Mouse (Mus musculus) yolk sac, embryonic 10.5 days (tissue): ENCODE measurements at regions not wholly inside any gene's neighbourhood (a gene's known extent, or its start where the extent isn't known, plus 50 kb on each side); places are given as distances from the start of the nearest gene placed in this dataset.

Experiments
- DNase-seq: peaks from one replicate; pipeline ENCODE4 v3.0.0-alpha.2; 2017; ENCODE audit warnings: low spot score

DNA sequence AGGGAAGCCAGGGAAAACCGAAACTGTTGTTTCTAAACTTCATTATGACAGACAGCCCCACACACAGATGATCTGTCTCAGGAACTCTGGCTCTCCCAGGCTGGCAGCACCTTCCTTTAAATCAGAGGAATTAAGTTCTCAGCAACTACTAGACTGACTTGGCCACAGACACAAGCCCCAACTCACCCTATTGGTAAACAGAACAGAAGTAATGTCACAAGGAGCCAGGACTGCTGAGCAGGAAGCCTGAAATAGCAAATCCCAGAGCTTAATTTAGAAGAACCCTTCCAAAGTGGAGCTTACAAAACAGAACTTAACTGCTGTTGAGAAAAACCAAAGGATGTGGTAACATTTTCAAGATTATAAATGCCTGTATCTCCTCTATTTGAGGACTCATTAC is 174.8 kb downstream of the Nfkbiz start:
- DNase-seq: no peak

DNA sequence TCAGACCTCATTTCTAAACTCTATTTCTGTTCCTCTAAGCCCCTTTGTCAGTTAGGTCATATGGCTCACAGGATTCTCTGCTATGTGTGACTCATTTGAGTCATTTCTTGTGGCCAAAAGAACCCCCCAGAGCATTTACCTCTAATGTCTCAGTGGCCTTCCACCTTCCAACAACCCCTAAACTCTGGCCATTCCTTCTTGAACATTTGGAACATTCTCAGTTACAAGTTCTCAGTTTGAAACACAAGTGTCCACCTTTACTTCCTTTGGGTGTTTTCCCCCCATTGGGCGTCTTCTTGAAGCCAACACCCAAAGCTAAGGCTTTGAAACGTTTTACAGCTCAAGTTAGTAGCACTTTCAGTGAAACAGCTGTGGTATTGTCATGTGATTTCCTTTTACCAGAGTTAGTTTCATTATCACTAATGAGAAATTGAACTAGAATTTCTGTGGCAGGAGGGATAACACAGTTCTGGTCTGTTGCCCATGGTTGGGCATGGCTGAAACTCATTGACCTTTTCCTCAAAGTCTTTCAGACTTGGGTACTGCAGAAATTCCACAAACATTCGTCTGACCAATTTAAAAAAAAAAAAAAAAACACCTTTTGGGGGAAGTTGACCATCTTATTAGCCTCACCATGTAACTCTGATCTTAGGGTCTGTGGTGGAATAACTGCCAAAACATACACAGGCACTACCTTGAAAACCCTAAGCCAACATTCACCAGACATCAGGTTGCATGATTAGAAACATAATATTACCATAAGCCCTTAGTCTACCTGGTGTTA is 201.8 kb downstream of the Nfkbiz start:
- no peak for DNase-seq

DNA sequence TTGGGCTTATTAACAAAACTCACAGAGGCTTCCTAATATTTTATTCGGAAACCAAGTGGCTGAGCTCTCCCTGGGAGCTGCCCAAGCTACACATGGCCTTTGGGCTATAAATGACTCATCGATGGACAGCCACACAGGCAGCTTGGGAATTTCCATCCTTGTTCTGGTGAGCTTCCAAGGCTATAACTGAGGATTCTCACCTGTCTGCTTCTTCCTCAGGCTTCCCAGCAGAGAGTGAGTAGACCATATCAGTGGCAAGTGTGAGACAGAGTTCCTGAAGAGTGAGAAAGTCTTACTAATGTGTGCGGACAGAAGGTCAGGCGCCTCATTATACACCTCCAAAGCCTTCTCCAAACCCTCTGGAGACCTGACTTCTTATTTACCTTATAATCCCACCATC is 202.5 kb downstream of the Nfkbiz start:
- DNase-seq: no peak

DNA sequence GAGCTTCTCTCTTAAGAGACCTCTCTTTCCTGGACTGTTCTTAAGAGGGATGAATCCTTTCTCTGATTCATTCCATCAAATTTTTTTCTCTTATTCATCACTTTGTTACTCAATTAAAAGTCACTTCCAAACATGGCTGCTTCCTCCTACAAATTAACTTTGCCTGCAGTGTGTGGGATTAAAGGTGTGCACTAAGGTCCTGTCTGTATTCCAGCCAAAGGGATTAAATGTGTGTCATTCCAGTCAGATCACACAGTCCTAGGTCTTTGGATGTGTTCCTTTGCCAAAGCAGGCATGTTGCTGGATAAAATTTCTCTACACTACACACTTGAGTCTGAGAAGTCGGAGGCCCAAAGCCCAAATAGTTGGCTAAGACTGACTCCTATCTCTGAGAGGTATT is 204.0 kb downstream of the Nfkbiz start:
- DNase-seq: no peak

DNA sequence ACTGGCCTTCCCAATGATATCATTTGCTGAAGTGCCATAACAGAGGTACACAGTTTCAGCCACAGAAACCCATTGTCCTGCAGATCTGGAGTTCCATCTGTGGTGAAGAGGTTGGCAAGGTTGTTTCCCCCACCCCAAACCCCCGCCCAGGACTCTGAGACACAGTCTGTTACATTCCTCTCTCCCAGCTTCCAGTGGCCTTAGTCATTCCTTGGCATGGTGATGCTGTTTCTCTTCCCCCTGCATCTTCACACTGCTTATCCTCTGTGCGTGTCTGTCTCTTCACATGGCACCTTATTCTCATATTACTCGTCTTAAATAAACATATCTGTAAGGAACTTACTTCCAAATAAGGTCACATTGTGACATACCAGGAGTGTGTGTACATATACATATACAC is 206.5 kb downstream of the Nfkbiz start:
- no peak for DNase-seq

DNA sequence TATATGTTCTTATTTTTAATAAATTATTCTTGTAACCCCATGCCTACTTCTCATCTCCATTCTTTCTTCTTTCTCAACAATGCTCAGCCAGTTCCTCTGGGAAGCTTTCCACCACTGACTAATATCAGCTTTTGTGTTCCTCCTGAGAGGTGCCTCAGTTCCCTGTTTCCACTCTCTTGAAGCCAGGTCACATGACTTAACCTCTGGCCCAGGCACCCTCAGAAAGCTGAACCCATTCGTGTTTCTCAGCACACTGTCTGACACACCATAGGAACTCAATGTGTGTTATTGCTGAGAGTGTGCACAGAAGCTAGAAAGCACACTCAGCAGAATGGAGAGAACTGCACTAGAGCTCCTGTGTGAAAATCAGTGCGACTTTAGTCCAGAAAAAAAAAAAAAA is 207.1 kb downstream of the Nfkbiz start:
- DNase-seq: no peak

DNA sequence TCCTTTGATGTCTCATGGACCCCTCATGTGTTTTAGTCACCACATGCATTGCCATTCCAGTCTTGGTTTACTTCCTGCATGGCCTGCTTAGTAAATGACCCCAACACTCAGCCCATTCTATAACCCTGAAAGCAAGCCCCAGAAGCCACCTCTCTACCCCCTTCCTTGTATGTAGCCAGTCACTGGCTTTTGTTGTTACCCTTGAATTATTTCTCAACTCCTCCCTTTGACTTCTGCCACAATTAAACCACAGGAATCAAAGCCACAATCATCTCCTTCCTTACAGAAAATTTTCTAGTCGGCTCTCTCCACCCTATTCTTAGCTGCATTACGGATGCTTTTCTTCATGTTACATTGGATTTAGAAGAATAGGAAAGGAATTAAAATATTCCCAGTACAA is 207.7 kb downstream of the Nfkbiz start:
- DNase-seq: no peak

DNA sequence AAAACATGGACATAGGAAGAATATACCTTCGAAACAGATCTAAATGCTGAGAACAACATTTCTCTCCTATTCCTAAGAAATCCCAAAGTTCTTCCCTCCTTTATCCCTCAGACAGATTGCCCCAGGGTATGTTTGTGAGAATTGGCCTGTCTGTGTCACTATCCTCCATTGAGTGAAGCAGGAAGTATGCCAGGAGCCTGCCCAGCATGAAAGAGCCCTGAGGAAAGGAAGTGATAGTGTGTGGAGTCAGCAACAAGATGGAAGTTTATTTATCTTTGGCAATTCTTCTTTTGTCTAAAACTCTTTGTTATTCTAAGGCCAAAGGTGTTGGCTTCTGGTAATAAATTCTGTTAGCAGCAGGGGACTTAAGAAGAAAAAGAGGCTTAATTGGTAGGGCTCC is 211.2 kb downstream of the Nfkbiz start:
- DNase-seq: no peak

DNA sequence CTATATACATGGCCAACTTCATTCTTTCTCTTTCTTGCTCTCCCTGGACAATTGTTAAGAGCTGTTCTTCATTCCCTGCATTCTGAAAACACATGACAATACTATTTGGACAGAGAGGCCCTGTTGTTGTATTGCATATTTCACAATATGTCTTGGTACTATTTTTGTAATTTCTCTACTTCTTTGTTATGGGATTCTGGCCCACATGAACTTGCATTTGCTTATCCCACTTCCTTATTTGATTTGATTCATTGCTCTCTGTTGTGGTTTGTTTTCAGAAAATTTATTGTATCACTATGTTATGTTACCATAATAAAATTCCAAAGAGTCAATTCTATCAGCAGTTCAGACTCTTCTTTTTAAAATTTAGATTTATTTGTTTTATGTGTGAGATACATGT is 215.3 kb downstream of the Nfkbiz start:
- no peak for DNase-seq

DNA sequence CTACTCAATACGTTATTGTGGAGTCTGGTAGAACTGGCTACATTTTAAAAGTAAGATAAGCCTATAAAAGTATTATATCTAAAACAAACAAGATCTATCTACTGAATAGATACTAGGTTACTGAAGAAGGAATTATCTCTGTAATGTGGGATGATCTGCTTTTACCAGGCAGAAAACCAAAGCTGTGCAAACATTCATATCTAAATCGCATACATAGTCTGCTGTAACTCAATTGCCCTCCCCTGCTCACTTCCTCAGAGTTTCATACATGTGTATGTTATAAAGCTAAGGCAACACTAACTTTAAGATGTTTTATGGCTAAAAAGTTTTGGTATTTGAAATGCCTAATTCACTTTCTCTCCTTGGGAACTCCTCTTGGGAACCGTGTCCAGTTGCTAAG is 219.0 kb downstream of the Nfkbiz start:
- DNase-seq: no peak

DNA sequence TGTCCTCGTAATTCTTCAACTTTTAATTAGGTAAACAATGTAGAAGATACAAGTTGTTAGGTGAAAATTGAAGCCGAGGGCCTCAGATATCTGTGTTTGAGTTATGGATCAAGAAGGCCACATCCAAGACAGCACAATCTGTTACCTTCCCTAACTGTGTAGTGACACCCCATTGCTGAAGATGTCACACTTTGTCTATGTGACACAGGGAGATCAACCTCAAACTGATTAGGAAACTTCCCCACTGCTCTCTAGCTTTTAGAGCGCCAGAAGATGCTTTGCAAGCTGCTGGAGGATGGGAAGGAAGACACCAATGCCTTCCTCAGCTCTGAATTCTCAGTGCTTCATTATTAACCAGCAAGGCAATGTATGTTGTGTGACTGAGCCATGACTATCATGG is 220.7 kb downstream of the Nfkbiz start:
- DNase-seq: no peak

DNA sequence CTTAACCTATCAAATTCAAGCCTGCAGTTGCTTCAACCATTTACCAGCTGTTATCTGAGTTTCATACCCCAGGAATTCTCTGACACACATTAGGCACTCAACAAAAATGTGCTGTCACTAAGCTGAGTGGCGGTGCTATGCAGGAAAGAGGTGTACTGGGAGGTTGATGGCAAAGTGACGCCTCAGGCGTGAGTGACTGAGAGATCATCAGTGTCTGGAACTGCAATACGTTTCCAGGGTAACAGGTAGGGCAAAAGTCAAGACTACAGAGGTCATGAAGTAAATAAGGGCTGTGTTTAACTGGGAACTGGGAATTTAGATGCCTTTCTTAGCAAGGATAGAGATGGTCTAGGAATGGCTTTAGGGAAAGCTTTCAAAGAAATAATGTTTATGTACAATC is 221.2 kb downstream of the Nfkbiz start:
- no peak for DNase-seq

DNA sequence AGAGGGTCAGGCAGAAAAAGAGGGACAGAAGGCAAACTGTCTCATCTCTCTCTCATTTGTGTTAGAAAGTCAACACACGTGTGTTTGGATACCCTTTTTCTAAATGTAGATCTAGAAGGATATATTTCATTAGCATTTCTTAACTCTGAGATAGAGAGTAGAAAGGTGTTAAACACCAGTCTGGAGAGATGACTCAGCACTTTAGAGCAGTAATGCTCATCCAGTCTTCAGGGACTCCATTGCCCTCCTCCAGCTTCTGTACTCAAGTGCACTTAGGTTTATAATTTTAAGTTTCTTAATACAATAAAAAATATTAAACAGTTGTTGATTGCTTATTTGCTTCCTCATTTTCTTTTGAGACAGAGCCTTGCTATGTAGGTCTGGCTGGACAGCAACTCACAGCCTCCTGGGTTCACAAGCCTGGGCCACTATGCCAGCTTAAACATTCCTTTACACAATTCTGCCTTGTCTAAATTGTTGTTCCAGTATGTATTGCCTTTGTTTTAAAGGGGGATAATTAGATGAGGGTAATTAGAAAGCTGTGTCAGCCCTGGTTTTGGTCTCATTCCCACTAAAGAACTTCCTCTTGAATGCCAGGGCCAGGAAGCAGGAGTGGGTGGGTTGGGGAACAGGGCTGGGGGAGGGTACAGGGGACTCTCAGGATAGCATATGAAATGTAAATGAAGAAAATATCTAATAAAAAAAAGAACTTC is 222.1 kb downstream of the Nfkbiz start:
- no peak for DNase-seq

DNA sequence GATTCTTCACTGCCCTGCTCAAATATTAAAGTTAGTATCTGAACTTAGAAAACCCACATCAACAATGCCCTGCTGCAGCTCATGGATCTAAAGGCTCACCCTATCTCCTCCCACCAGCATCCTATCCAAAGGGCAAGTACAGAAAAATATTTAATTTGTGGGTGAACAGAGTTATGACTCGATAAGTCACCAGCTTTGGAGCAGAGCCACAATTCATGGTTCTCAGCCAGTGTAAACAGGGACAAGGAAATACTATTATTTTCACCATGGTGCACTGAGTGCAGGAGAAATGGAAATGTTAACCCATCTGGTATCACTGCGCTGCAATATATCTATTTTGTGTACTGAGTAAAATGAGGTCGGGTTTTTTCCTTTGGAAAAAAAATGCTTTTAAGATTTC is 225.8 kb downstream of the Nfkbiz start:
- DNase-seq: no peak

DNA sequence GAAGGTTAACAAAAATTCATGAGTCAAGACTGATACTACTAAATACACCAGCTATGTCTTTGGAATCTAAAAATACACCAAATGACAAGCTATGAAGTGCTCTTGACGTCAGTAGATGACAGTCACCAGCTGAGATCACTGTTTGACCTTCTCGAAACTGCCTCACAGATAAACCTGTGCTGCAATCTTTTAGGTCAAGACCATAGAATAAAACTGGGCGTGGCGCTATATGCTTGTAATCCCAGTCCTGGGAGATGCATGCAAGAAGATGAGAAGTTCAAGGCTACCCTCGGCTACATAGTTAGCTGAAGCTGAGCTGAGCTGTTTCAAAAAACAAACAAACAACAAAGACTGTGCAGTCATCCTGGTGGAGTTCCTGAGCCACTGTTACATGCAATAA is 226.7 kb downstream of the Nfkbiz start:
- no peak for DNase-seq

DNA sequence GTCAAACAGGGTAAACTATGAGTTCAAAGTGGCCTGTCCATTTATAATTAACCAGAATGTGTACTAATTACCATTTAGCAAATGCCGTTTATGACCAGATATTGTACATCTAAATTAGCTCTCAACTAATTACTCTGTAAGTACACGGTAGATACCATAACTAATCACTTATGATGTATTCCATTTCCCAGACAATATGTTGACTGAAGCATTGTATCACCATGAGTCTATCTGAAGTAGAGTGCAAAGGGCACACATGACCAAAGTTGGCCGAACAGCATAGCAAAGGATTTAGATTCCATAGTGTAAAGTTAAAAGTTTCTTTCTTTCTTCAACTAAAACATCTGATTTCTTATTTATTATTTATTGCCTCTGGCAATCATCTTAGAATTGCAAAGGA is 227.5 kb downstream of the Nfkbiz start:
- DNase-seq: no peak

DNA sequence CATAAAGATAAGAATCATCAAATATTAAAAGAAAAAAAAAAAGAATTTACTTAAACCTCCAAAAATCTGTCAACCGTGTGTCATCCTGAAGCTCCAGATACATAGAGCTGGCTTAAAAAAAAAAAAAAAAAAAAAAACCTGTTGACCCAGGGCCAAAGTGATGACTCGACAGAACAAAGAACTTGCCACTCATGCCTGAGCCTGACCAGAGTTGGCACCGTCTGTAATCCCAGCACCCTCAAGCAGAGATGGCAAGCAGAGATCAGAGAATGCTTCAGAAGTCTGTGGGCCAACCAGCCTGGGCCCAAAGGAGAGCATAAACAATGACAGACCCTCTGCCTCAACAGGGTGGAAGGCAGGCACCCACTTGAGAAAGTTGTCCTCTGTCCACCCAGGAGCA is 230.3 kb downstream of the Nfkbiz start:
- DNase-seq: no peak

DNA sequence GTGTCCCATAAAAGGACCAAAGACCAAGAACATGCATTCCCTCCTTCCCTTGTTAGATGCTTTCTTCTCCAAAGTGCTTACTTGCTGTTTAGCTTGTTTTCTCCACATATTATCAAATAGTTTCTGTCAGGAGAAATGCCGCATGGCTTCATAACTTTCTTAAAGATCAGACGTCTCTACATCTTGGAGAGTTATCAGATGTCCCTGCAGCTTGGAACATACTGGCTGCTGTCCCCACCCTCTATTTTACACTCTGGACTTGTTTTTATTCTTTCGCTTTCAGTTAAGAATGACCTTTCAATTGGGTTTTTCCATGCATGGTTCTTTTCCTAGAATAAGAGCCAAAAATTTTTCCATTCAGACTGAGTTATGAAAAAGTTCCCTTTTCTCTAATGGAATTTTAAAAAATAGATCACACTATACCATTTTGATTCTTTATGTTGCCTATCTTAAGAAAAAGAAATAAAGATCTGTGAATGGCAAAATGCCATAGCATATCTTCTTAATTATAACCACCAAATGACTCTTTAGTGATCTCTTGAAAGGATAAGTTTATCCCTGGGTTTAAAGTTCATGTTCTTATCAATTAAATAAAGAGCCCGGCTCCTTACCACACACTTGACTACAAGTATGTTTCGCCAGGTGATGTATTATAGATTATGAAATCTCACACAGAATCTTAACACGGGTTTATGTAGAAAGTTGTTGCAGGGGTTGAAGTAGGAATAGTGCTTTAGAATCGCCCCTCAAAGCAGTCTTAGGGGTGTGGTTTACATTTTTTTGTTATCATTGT is 232.1 kb downstream of the Nfkbiz start:
- DNase-seq: no peak

DNA sequence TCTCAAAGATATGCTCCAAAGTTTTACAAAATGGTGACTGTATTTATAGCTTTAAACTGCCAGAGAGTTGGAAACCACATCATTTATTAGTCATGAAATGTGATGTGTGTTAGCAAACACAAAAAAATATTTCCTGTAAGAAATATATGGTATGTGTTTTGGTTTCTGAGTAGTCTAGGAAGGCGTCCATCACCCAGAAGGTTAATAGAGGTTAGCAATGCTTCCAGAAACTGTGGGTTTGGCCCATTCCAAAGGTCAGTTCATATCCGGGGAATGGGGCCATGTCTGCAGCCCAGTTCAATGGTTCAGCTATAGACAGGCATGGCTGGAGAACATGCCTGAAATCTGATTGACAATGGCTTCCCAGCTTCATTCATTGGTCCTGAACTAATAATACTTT is 235.1 kb downstream of the Nfkbiz start:
- DNase-seq: no peak

DNA sequence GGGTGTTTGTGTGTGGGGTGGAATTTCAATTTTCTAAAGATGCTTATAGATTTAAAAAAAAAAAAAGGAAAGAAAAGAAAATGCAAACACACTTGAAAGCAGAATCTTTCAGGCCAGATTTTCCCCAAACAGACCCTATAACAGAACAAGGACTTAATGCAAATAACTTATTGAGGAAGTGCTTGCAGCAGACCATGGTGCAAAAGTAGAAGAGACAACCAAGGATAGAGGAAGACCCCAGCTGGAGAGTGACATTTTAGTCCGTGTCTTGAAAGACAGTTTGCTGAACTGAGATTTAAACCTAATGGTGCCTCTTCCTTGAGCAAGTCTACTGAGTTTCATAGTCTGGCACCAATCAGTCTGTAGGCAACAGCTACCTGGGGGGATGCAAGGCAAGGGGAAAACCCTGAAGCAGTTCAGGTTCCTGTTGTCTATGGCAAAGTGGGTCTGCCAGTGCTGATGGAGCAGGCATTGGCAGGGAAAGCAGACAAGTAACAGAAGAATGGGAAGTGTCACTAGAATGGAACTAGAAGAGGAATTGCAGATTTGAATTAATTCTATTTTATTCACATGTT is 249.2 kb downstream of the Nfkbiz start:
- no peak for DNase-seq

DNA sequence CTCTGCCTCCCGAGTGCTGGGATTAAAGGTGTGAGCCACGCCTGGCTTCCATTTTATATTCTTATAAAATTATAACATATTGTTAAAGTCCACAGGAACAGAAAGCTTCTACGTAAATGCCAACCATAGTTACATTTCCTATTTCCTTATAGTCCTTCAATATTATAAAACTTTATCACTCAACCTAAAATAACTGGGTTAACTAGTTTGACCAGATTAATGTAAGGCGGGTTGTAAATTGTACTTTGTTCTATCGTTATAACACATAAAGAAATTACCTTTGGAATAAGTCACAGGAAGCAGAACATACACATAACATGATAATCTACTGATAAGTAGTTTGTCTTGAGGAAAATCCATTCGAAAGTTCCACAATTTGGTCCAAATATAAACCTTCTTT is 251.6 kb downstream of the Nfkbiz start:
- DNase-seq: no peak

DNA sequence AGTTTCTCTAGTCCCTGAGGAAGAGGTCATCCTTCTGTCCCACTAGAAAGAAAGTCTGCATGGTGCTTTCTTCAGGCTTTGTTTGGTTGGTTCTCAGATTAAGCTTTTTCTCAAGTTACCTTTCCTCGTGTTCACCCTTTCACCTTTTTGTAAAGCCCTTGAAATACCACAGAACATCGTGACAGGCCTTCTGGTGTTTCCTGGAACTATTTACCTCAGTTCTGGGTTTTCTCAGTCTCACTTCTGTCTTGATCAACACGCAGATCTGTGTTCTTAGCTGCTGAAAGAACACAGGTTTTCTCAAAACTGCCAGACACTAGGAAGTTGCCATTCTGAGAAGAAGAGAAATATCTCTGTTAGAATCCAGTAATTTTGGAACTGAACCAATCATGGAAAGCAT is 255.8 kb downstream of the Nfkbiz start:
- no peak for DNase-seq

DNA sequence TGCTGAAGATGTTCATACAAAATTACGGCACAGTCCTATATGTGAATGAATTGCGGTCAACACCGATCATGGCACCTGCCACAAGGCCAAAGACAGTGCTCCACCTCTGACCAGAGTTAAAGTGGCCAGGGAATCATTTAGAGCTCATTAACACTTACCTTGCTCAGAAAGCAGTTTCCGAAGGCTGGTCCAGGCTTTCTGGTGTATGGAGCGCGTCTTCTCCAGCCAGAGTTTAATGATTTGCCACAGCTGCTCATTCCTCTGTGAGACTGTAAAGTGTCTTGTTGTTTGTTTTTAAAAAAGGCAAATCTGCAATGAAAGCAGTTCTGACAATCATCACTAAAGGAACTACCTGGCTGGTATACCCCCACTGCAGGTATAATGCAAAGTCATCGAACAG is 256.7 kb downstream of the Nfkbiz start:
- DNase-seq: no peak
